Mouse (Mus musculus): ENCODE measurements around the gene Ccnt1.

- TF ChIP-seq GATA1 (IDR thresholded peaks at IDR 0.05; ENCODE audit: low read length) (no peak), TAL1 (IDR thresholded peaks at IDR 0.05; ENCODE audit: low read length) (no peak)
Measured at GRCm38 (mm10) chr15:98537923-98538322, 32.8 kb downstream of the Ccnt1 start.
